Comparison of ENCODE assay signal across 7 mouse cellular contexts in genomic region chr13:110902994-110903644, GRCm38 (mm10).
A peak's percentile ranks its signal among the peaks of the same experiment; 100 is the strongest.
DNase-seq lines count a peak whose midpoint lies in the region; ATAC-seq and TF ChIP-seq lines count a peak whose summit lies in the region.

No protein-coding gene starts in this region.

- peak; percentile 42 for DNase-seq in 416B (ENCODE audit: low read depth)
- DNase-seq in Muller cell, postnatal 12 days (ENCODE audit: inconsistent ontology term): peak; percentile 58
- DNase-seq in gastrocnemius, postnatal 10 days: peak; percentile 89
- peak; percentile 82 for DNase-seq in limb, embryonic 14.5 days (ENCODE audit: low spot score)
- peak; percentile 14 for DNase-seq in thymus, postnatal 4 days

- peak overlapping the region; percentile 73 for H3K27ac ChIP-seq in intestine, embryonic 16.5 days (ENCODE audit: low read length)
- no peak overlapping the region for H3K27ac ChIP-seq in limb, embryonic 14.5 days (replicated peaks; ENCODE audit: low read depth, low read length)

- WGBS in intestine, embryonic 16.5 days: 26% methylated on average over 7 of the region's 7 CpGs
- WGBS in limb, embryonic 14.5 days: 47% methylated on average over 7 of the region's 7 CpGs

- H3K4me3 ChIP-seq in intestine, embryonic 16.5 days (ENCODE audit: low read length): no peak overlapping the region
- no peak overlapping the region for H3K4me3 ChIP-seq in limb, embryonic 14.5 days (replicated peaks; ENCODE audit: low read length)

- no peak for TF ChIP-seq POLR2A in limb, embryonic 14.5 days (IDR thresholded peaks at IDR 0.05; ENCODE audit: borderline replicate concordance, extremely low read depth, insufficient read depth, insufficient read length)

- no peaks in the 10 kb centered on the region for H3K9me3 ChIP-seq in intestine, embryonic 16.5 days (ENCODE audit: control insufficient read depth, low read length)
- H3K9me3 ChIP-seq in limb, embryonic 14.5 days (ENCODE audit: control insufficient read depth, low read length): no peaks in the 10 kb centered on the region

- peak; percentile 92 for ATAC-seq in intestine, embryonic 16.5 days
- ATAC-seq in limb, embryonic 14.5 days (ENCODE audit: low FRiP score, low read depth): no peak
- peak; percentile 90 for ATAC-seq in monocyte, adult 5-6 weeks (replicated peaks; ENCODE audit: insufficient number of reproducible peaks, low FRiP score, low TSS enrichment, poor library complexity, severe bottlenecking)

- no peak overlapping the region for H3K9ac ChIP-seq in intestine, embryonic 16.5 days (ENCODE audit: low read depth, low read length)
- no peak overlapping the region for H3K9ac ChIP-seq in limb, embryonic 14.5 days (ENCODE audit: low read depth, low read length, severe bottlenecking)

- H3K36me3 ChIP-seq in intestine, embryonic 16.5 days (ENCODE audit: control insufficient read depth, insufficient read depth, low read length): no peaks in the 10 kb centered on the region
- no peaks in the 10 kb centered on the region for H3K36me3 ChIP-seq in limb, embryonic 14.5 days (ENCODE audit: control insufficient read depth, insufficient read depth, low read length)

- H3K4me2 ChIP-seq in intestine, embryonic 16.5 days (ENCODE audit: low read depth, low read length): no peak overlapping the region
- no peak overlapping the region for H3K4me2 ChIP-seq in limb, embryonic 14.5 days (replicated peaks; ENCODE audit: low read depth, low read length, severe bottlenecking)

- no peaks in the 10 kb centered on the region for H3K27me3 ChIP-seq in intestine, embryonic 16.5 days (replicated peaks; ENCODE audit: control insufficient read depth, insufficient read depth, low read length)
- H3K27me3 ChIP-seq in limb, embryonic 14.5 days (ENCODE audit: control insufficient read depth, insufficient read depth, low read length): no peaks in the 10 kb centered on the region

- peaks cover 14% of the 10 kb centered on the region for H3K4me1 ChIP-seq in intestine, embryonic 16.5 days (ENCODE audit: control insufficient read depth, insufficient read depth, low read length)
- H3K4me1 ChIP-seq in limb, embryonic 14.5 days (ENCODE audit: control insufficient read depth, insufficient read depth, low read length): peaks cover 24% of the 10 kb centered on the region

Comparison
In these comparisons a context has a peak if more than half of its experiments do, and no peak if none do; other contexts are left out.
1. DNase-seq: peak in every context shown above with its lines; median percentile 89 in gastrocnemius, postnatal 10 days; 82 in limb, embryonic 14.5 days; 58 in Muller cell, postnatal 12 days; 42 in 416B; 14 in thymus, postnatal 4 days.